Mouse (Mus musculus) forebrain, embryonic 10.5 days (tissue): ENCODE measurements at regions not wholly inside any gene's neighbourhood (a gene's known extent, or its start where the extent isn't known, plus 50 kb on each side); places are given as distances from the start of the nearest gene placed in this dataset.

Experiments used
- DNase-seq: peaks from one replicate; pipeline ENCODE4 v3.0.0-alpha.2; 2017; ENCODE audit warnings: low spot score; ENCODE audit errors: extremely low spot score
- H3K27ac ChIP-seq: fragments of 300-500 bp; sonication (generic); 2 replicates; pipeline ENCODE4 v1.5.1; 2016; ENCODE audit warnings: mild to moderate bottlenecking
- H3K27me3 ChIP-seq: fragments of 300-500 bp; sonication (generic); 2 replicates; pipeline ENCODE4 v1.6.1; 2016; ENCODE audit warnings: mild to moderate bottlenecking; ENCODE audit not compliant: poor library complexity, severe bottlenecking
- H3K36me3 ChIP-seq: fragments of 300-500 bp; sonication (generic); replicated peaks from 2 replicates; pipeline ENCODE4 v1.6.1; 2016; ENCODE audit warnings: mild to moderate bottlenecking, moderate library complexity
- H3K4me1 ChIP-seq: fragments of 300-500 bp; sonication (generic); 2 replicates; pipeline ENCODE4 v1.6.1; 2016
- H3K4me3 ChIP-seq: fragments of 300-500 bp; sonication (generic); 2 replicates; pipeline ENCODE4 v1.5.1; 2016; ENCODE audit warnings: mild to moderate bottlenecking, moderate library complexity
- H3K9me3 ChIP-seq: fragments of 300-500 bp; sonication (generic); 2 replicates; pipeline ENCODE4 v1.6.1; 2016; ENCODE audit warnings: mild to moderate bottlenecking, moderate library complexity
- WGBS: fragments of 180-500 bp; shearing (Covaris S2); methylation state at CpG from one replicate; pipeline ENCODE4 v1.1.7; 2016; 5-methylcytosine and 5-hydroxymethylcytosine counted together

DNA sequence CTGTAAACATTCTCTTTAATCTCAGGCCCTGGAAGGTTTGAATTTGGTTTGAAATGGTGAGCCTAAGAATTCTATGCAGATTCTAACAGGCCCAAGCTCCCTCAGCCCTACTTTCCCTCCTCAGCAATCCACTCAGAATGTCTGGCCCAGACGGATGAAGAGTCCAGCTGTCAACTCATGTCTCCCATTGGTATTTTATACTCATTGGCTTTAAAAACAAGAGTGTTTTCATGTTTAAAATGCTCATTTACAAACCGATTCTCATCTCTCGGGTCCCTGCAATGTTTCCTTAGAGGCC is 461.4 kb upstream of the BC052040 start:
- WGBS = 56% methylated on average over 3 of the region's 3 CpGs
- H3K27ac ChIP-seq = peak overlapping the region; percentile 52
- no peaks in the 10 kb centered on the region for H3K9me3 ChIP-seq
- H3K4me1 ChIP-seq = peaks cover 11% of the 10 kb centered on the region
- no peaks in the 10 kb centered on the region for H3K36me3 ChIP-seq
- H3K27me3 ChIP-seq = no peaks in the 10 kb centered on the region
- H3K4me3 ChIP-seq = no peak overlapping the region
- DNase-seq = no peak

- WGBS = 94% methylated on average over 6 of the region's 6 CpGs
- H3K27me3 ChIP-seq = no peaks in the 10 kb centered on the region
- no peaks in the 10 kb centered on the region for H3K36me3 ChIP-seq
- no peaks in the 10 kb centered on the region for H3K9me3 ChIP-seq
- H3K27ac ChIP-seq = no peak overlapping the region
- H3K4me1 ChIP-seq = peaks cover 23% of the 10 kb centered on the region
- H3K4me3 ChIP-seq = no peak overlapping the region
- DNase-seq = no peak
Observed at GRCm38 (mm10) chr2:115126625-115127369, 454.7 kb upstream of the BC052040 start.

DNA sequence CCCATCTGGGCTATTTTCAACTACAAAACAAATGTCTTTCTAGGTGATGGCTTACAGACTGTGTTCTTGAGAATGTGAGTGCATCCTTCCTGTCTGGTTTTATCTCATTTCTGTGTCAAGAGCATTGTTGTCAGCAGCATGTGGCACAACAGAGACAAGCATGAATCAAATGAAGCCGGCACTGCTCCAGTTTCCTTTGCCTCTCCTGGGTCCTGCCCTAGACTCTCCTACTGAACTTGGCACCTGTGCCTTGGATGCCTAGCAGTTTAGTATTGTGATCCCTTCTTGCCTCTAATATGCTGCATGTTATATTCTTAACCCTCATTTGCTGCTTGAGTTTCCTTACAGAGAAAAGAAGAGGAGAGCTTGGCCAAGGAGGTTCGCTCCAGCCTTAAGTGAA is 449.8 kb upstream of the BC052040 start:
- no peaks in the 10 kb centered on the region for H3K36me3 ChIP-seq
- WGBS = 31% methylated on average over 2 of the region's 2 CpGs
- H3K4me3 ChIP-seq = no peak overlapping the region
- peak overlapping the region; percentile 68 for H3K27ac ChIP-seq
- peak; percentile 18 for DNase-seq
- H3K9me3 ChIP-seq = no peaks in the 10 kb centered on the region
- H3K4me1 ChIP-seq = peaks cover 36% of the 10 kb centered on the region
- H3K27me3 ChIP-seq = no peaks in the 10 kb centered on the region

GRCm38 (mm10) chr2:115132165-115132592 is 449.3 kb upstream of the BC052040 start:
- Histone ChIP-seq H3K27ac (peak overlapping the region; percentile 68; the same call in 1 of the 2 replicates), H3K4me3 (no peak overlapping the region), H3K4me1 (peaks cover 37% of the 10 kb centered on the region), H3K36me3 (no peaks in the 10 kb centered on the region), H3K27me3 (no peaks in the 10 kb centered on the region), H3K9me3 (no peaks in the 10 kb centered on the region)
- WGBS = 10% methylated on average over 1 of the region's 1 CpGs
- DNase-seq = peak; percentile 45

DNA sequence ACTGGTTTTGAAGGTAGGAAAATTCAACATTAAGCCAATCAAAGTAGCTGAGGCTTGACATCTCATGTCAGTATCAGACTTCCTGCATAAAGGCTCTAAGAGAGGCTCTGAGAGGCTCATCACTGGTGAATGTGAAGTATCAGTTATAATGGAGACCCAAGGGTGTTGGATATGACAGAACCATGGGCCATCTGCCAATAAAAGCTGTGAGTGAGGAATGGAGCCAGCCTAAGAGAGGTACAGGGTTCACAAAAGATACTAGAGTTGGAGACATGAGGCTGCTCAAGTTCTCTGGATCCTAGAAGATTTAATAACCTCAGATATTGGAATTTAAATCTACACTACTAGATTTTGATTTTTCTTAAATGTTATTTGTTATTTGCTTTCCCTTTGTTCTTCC is 440.1 kb upstream of the BC052040 start:
- no peak for DNase-seq
- Histone ChIP-seq H3K4me3 (no peak overlapping the region), H3K4me1 (peaks cover 7% of the 10 kb centered on the region), H3K9me3 (no peaks in the 10 kb centered on the region), H3K27me3 (no peaks in the 10 kb centered on the region), H3K36me3 (no peaks in the 10 kb centered on the region), H3K27ac (no peak overlapping the region)

DNA sequence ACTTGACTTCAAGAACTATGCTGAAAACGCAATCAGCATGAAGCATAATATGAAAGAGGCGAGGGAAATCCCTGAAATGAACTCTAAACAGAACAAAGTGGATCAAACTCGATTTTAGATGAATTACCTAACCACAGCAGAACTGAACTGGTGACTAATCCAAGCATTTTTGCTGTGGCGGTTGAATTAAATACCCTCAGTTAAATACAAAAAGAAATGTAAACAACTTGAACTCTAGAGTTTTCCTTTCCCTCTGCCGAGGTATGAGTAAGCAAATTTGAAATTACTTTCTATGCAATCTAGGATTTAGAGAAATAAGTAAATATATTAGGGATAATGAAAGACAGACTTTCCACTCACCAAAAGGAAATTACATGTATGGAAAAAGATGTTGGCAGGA is 409.4 kb upstream of the BC052040 start:
- Histone ChIP-seq H3K9me3 (no peaks in the 10 kb centered on the region), H3K27me3 (no peaks in the 10 kb centered on the region), H3K4me1 (no peaks in the 10 kb centered on the region), H3K36me3 (no peaks in the 10 kb centered on the region), H3K27ac (no peak overlapping the region), H3K4me3 (no peak overlapping the region)
- DNase-seq = no peak
- 86% methylated on average over 5 of the region's 5 CpGs for WGBS

GRCm38 (mm10) chr2:115177076-115177475 is 404.4 kb upstream of the BC052040 start:
- 100% methylated on average over 1 of the region's 1 CpGs for WGBS
- Histone ChIP-seq H3K9me3 (no peaks in the 10 kb centered on the region), H3K27ac (no peak overlapping the region), H3K36me3 (no peaks in the 10 kb centered on the region), H3K27me3 (no peaks in the 10 kb centered on the region), H3K4me1 (no peaks in the 10 kb centered on the region), H3K4me3 (no peak overlapping the region)
- DNase-seq = no peak

- Histone ChIP-seq H3K9me3 (no peaks in the 10 kb centered on the region), H3K4me1 (peaks cover 3% of the 10 kb centered on the region; the same call in 1 of the 2 replicates), H3K4me3 (no peak overlapping the region), H3K27ac (no peak overlapping the region), H3K36me3 (no peaks in the 10 kb centered on the region), H3K27me3 (no peaks in the 10 kb centered on the region)
- no peak for DNase-seq
- 89% methylated on average over 1 of the region's 1 CpGs for WGBS
Observed at GRCm38 (mm10) chr2:115177896-115178295, 403.6 kb upstream of the BC052040 start.

- no peaks in the 10 kb centered on the region for H3K27me3 ChIP-seq
- H3K4me3 ChIP-seq = no peak overlapping the region
- H3K4me1 ChIP-seq = peaks cover 8% of the 10 kb centered on the region
- no peaks in the 10 kb centered on the region for H3K36me3 ChIP-seq
- H3K27ac ChIP-seq = no peak overlapping the region
- no peaks in the 10 kb centered on the region for H3K9me3 ChIP-seq
- no peak for DNase-seq
Observed at GRCm38 (mm10) chr2:115211191-115211590, 370.3 kb upstream of the BC052040 start.

- Histone ChIP-seq H3K4me1 (peaks cover 8% of the 10 kb centered on the region), H3K9me3 (no peaks in the 10 kb centered on the region), H3K36me3 (no peaks in the 10 kb centered on the region), H3K4me3 (no peak overlapping the region), H3K27ac (no peak overlapping the region), H3K27me3 (no peaks in the 10 kb centered on the region)
- WGBS = 71% methylated on average over 18 of the region's 18 CpGs
- no peak for DNase-seq
Observed at GRCm38 (mm10) chr2:115213181-115213970, 368.1 kb upstream of the BC052040 start.

DNA sequence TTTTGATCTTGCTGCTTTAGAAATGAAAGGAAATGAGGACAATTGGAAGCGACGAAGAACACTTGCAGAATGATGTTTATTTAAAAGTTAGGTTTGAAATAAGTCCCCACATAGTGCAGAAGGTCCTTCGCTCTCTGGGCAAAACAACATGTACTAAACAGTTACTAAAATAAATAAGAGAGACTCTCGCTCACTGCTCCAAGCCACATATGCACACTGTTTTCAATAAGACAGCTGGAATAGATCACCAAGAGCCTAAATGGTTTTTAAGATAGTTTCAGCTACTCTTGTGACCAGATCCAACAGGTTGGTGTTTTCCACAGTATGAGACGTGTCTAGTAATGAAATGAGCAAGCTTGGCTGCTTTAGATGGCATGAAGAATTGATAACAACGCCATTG is 367.2 kb upstream of the BC052040 start:
- H3K4me1 ChIP-seq = peaks cover 8% of the 10 kb centered on the region
- no peaks in the 10 kb centered on the region for H3K9me3 ChIP-seq
- H3K27me3 ChIP-seq = no peaks in the 10 kb centered on the region
- no peak overlapping the region for H3K27ac ChIP-seq
- H3K36me3 ChIP-seq = no peaks in the 10 kb centered on the region
- DNase-seq = no peak
- H3K4me3 ChIP-seq = no peak overlapping the region
- WGBS = 75% methylated on average over 6 of the region's 6 CpGs

DNA sequence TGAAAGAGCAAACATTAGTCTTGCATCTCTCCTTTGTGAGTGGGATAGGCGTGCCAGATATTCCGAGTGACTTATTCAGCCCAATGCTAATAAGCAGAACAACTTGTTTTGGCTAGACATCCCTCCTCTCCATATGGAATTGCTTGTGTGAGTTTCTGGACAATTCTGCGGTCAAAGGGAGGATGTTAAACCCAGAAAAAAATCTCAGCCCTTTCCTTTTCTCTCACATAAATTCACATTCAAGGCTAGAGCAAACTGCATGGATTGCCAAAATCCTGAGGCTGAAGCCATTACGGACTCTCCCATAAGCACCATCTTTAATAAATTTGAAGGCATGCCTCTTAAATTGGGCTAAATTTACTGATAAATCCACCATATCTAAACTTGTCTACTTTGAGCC is 351.5 kb upstream of the BC052040 start:
- H3K36me3 ChIP-seq = no peaks in the 10 kb centered on the region
- no peak for DNase-seq
- WGBS = 91% methylated on average over 4 of the region's 4 CpGs
- no peaks in the 10 kb centered on the region for H3K4me1 ChIP-seq
- H3K27me3 ChIP-seq = no peaks in the 10 kb centered on the region
- no peak overlapping the region for H3K4me3 ChIP-seq
- H3K27ac ChIP-seq = no peak overlapping the region
- peaks cover 2% of the 10 kb centered on the region; the same call in 1 of the 2 replicates for H3K9me3 ChIP-seq

- WGBS = 92% methylated on average over 4 of the region's 4 CpGs
- H3K4me1 ChIP-seq = no peaks in the 10 kb centered on the region
- no peaks in the 10 kb centered on the region for H3K27me3 ChIP-seq
- H3K27ac ChIP-seq = no peak overlapping the region
- H3K4me3 ChIP-seq = no peak overlapping the region
- DNase-seq = no peak
- no peaks in the 10 kb centered on the region for H3K9me3 ChIP-seq
- H3K36me3 ChIP-seq = no peaks in the 10 kb centered on the region
Observed at GRCm38 (mm10) chr2:115247673-115248072, 333.8 kb upstream of the BC052040 start.
